Mouse (Mus musculus) forebrain, embryonic 10.5 days (tissue): ENCODE data around the gene Trappc2. TPM values are rescaled to one million over a fixed set of nuclear protein-coding genes. Genes with fewer than 3 reads are reported as not detected.
A peak's percentile ranks its signal among the peaks of the same experiment; 100 is the strongest.

Experiments
- DNase-seq: peaks from one replicate; pipeline ENCODE4 v3.0.0-alpha.2; 2017; ENCODE audit warnings: low spot score; ENCODE audit errors: extremely low spot score
- H3K27ac ChIP-seq: fragments of 300-500 bp; sonication (generic); 2 replicates; pipeline ENCODE4 v1.5.1; 2016; ENCODE audit warnings: mild to moderate bottlenecking
- H3K27me3 ChIP-seq: fragments of 300-500 bp; sonication (generic); 2 replicates; pipeline ENCODE4 v1.6.1; 2016; ENCODE audit warnings: mild to moderate bottlenecking; ENCODE audit not compliant: poor library complexity, severe bottlenecking
- H3K36me3 ChIP-seq: fragments of 300-500 bp; sonication (generic); replicated peaks from 2 replicates; pipeline ENCODE4 v1.6.1; 2016; ENCODE audit warnings: mild to moderate bottlenecking, moderate library complexity
- H3K4me1 ChIP-seq: fragments of 300-500 bp; sonication (generic); 2 replicates; pipeline ENCODE4 v1.6.1; 2016
- H3K4me3 ChIP-seq: fragments of 300-500 bp; sonication (generic); 2 replicates; pipeline ENCODE4 v1.5.1; 2016; ENCODE audit warnings: mild to moderate bottlenecking, moderate library complexity
- H3K9me3 ChIP-seq: fragments of 300-500 bp; sonication (generic); 2 replicates; pipeline ENCODE4 v1.6.1; 2016; ENCODE audit warnings: mild to moderate bottlenecking, moderate library complexity
- WGBS: fragments of 180-500 bp; shearing (Covaris S2); methylation state at CpG from one replicate; pipeline ENCODE4 v1.1.7; 2016; 5-methylcytosine and 5-hydroxymethylcytosine counted together
- polyA plus RNA-seq: library from polyadenylated mRNA; unstranded; fragments of >200 nt; fragmentation: Nextera tagmentation; extraction: Ambion mirVana; gene quantifications from 2 replicates; pipeline ENCODE4 v1.2.1, GENCODE M21; 2016

The Trappc2 gene
- polyA plus RNA-seq, 1 experiment from 2014 or later, result 27.0 TPM

DNA sequence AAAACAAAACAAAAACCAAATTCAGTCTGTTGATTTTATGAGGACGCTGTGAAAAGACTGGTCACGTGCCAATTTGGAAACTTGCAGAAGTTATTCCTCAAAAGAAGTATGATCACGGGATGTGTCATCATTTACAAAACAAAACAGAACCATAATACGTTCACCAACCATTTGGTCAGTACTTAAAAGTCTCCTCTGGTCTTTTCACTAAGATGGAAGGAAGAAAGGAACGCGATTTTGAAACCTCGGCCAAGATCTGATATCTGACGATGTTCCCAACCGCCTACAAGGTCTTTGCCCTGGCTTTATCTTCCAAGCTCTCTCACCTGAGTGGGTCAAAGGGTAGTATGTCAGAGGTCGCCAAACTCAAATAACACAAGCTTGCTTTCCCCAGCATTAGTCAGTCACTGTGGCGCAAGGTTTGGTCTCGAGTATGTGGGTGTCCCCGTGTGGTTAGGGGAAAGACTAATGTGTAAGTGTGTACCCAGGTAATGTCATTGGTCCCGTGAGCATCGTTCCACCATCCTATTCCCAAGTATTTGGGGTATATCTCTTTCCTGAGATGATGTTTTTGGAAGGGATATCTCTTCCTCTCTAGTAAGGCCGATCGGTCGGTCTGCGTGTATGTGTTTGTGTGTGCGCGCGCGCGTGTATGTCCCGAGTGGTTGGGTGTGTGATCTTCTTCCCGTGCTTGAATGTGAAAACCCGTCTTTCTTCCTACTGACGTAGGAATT, 38.4 kb downstream of the Trappc2 start:
- DNase-seq, result no peak
- H3K36me3 ChIP-seq, result peaks cover 18% of the 10 kb centered on the region; the same call in 1 of the 2 replicates
- H3K9me3 ChIP-seq, result no peaks in the 10 kb centered on the region
- H3K4me1 ChIP-seq, result 0 out of 2 replicates have a peak, but pooled peaks cover 4% of the 10 kb centered on the region
- H3K4me3 ChIP-seq, result peak overlapping the region; percentile 67
- 19% methylated on average over 28 of the region's 28 CpGs for WGBS
- H3K27ac ChIP-seq, result peak overlapping the region; percentile 92
- peaks cover 71% of the 10 kb centered on the region for H3K27me3 ChIP-seq

GRCm38 (mm10) chrX:166479365-166479983, 39.1 kb downstream of the Trappc2 start, which contains the start of gene Rab9:
Gene Rab9, minus strand, starts transcription at chrX:166479867.
- peak within 1 kb of the TSS; percentile 92 for H3K27ac ChIP-seq
- WGBS, result 17% methylated on average over 40 of the region's 41 CpGs

DNA sequence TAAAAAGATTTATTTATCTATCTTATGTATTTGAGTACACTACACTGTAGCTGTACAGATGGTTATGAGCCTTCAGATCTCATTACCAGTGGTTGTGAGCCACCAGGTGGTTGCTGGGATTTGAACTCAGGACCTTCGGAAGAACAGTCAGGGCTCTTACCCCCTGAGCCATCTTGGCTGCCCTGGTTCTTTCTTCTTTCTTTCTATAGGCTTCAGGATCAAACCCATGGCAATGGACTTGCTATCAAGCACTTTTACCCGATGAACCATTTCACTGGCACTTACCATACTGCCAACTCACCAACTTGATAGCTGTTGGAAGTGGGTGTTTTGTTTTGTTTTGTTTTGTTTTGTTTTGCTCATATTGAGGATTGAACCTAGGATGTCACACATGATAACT, 54.7 kb downstream of the Trappc2 start:
- H3K36me3 ChIP-seq, result no peaks in the 10 kb centered on the region
- no peak overlapping the region for H3K27ac ChIP-seq
- H3K9me3 ChIP-seq, result no peaks in the 10 kb centered on the region
- peaks cover 48% of the 10 kb centered on the region for H3K27me3 ChIP-seq
- WGBS, result 100% methylated on average over 2 of the region's 2 CpGs
- DNase-seq, result no peak
- H3K4me3 ChIP-seq, result no peak overlapping the region
- no peaks in the 10 kb centered on the region for H3K4me1 ChIP-seq

More at GRCm38 (mm10) chrX:166479365-166479983, 39.1 kb downstream of the Trappc2 start, which contains the start of gene Rab9:
- peak within 1 kb of the TSS; percentile 67 for H3K4me3 ChIP-seq
- H3K36me3 ChIP-seq, result peaks cover 18% of the 10 kb centered on the region; the same call in 1 of the 2 replicates
- H3K4me1 ChIP-seq, result 0 out of 2 replicates have a peak, but pooled peaks cover 4% of the 10 kb centered on the region
- H3K9me3 ChIP-seq, result no peaks in the 10 kb centered on the region
- DNase-seq, result peak; percentile 90
- H3K27me3 ChIP-seq, result peaks cover 70% of the 10 kb centered on the region

DNA sequence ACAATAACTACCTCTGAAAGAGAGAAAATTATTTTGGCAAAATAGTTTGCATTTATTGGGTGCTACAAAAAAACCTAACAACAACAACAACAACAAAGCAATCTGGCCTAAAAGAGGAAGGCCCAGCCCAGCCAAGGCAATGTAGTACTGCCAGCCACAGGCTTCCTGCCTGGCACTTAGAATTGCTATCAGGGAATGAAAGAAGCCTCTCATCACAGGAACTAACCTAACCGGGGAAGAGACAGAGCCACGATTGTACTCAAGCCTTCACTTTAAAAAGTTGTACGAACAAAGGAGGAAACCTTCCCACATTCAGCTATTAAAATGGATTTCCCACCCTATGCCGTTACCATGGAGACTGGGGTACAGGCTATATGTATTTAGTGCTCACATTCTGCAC, 57.4 kb downstream of the Trappc2 start:
- 73% methylated on average over 4 of the region's 4 CpGs for WGBS
- no peak overlapping the region for H3K4me3 ChIP-seq

DNA sequence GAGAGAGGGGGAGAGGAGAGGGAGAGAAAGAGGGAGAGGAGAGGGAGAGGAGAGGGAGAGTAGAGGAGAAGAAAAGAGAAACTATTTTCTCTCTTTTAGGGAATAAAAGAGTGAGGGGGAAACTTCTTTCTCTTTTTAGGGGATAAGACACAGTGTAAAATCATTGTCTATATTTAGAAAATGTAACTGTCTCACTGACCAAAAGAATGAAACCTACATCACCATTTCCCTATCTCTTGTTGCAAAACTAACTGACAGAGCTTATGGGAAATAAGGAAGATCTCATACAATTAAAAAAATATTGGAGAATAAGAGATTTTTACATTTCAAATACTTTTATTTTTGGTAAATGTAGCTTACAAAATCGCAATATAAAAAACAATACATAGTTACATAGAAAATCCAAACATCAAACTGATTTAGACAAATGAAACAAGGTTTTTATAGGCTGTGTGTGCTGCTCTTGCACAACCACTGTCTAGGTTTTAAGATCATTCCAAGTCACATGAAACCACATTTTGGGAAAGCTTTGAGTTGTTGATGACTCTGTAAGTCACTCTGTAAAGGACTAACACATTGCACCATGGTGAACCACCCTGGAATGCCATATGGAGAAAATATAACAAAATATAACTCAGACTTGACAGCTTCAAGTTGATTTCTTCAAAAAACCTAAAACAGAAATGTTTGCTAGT, 59.3 kb downstream of the Trappc2 start:
- no peaks in the 10 kb centered on the region for H3K4me1 ChIP-seq
- peaks cover 10% of the 10 kb centered on the region for H3K36me3 ChIP-seq
- no peak overlapping the region for H3K27ac ChIP-seq
- H3K9me3 ChIP-seq, result no peaks in the 10 kb centered on the region
- H3K4me3 ChIP-seq, result no peak overlapping the region
- 74% methylated on average over 1 of the region's 1 CpGs for WGBS
- peaks cover 68% of the 10 kb centered on the region for H3K27me3 ChIP-seq
- no peak for DNase-seq

More for the DNA sequence above, 57.4 kb downstream of the Trappc2 start:
- no peak for DNase-seq
- Histone ChIP-seq H3K27ac (no peak overlapping the region), H3K9me3 (no peaks in the 10 kb centered on the region), H3K36me3 (peaks cover 1% of the 10 kb centered on the region), H3K4me1 (no peaks in the 10 kb centered on the region), H3K27me3 (peaks cover 65% of the 10 kb centered on the region)

Other genes with a start within 250 kb of the Trappc2 start
- gene Gpm6b, start 201.7 kb upstream of the Trappc2 start, polyA plus RNA-seq, result 37.1 and 43.5 TPM in 2 replicates
- gene Ofd1, start 130 bp downstream of the Trappc2 start, polyA plus RNA-seq, result 6.7 and 7.2 TPM in 2 replicates
- 41.1 and 44.3 TPM in 2 replicates for gene Rab9, start 39.3 kb downstream of the Trappc2 start, polyA plus RNA-seq
- gene Tceanc, start 78.0 kb downstream of the Trappc2 start, polyA plus RNA-seq, result 12.4 TPM in 2 replicates
- gene Egfl6, start 145.1 kb downstream of the Trappc2 start, polyA plus RNA-seq, result 1.7 and 2.0 TPM in 2 replicates